Mouse (Mus musculus) left cerebral cortex, postnatal 25 days (tissue): ENCODE data around the gene Ralgps2. TPM values are rescaled to one million over a fixed set of nuclear protein-coding genes. Genes with fewer than 3 reads are reported as not detected.
A peak's percentile ranks its signal among the peaks of the same experiment; 100 is the strongest.

Experiments
- DNase-seq, 2 experiments: peaks; one replicate each; pipeline ENCODE4 v3.0.0; 2022; ENCODE audit warnings: low spot score in 2 of 2, mixed read lengths in 1 of 2
- intact Hi-C: fragments of 180-260 bp; cut with DNase I; formaldehyde crosslinking; loops from one replicate; pipeline ENCODE4 v1.15.1; 2025
- total RNA-seq, 2 experiments: library from RNA; stranded (reverse); gene quantifications; 2 replicates each; pipeline ENCODE4 v1.2.3; 2021

Ralgps2 gene
- total RNA-seq, 2 experiments from 2014 or later = 38.4 to 46.2 TPM

DNA sequence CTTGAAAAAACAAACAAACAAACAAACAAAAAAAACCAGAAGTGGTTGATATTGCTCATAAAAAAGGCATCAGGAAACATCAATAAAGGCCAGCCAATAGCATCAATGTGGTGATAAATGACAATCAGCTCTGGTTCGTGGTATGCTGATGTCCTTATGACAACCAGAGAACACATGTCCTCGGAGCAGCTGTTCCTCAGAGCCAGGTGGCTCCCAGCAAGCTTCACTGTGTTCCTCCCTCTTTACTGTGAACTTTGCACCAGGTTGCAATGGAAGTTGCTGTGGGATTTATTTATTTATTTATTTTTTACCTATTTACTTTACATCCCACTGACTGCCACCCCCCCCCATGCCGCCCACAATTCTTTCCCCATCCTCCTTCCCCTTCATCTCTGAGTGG is 17.9 kb upstream of the Ralgps2 start:
- intact Hi-C loops = no loop called here
- DNase-seq = no peak

DNA sequence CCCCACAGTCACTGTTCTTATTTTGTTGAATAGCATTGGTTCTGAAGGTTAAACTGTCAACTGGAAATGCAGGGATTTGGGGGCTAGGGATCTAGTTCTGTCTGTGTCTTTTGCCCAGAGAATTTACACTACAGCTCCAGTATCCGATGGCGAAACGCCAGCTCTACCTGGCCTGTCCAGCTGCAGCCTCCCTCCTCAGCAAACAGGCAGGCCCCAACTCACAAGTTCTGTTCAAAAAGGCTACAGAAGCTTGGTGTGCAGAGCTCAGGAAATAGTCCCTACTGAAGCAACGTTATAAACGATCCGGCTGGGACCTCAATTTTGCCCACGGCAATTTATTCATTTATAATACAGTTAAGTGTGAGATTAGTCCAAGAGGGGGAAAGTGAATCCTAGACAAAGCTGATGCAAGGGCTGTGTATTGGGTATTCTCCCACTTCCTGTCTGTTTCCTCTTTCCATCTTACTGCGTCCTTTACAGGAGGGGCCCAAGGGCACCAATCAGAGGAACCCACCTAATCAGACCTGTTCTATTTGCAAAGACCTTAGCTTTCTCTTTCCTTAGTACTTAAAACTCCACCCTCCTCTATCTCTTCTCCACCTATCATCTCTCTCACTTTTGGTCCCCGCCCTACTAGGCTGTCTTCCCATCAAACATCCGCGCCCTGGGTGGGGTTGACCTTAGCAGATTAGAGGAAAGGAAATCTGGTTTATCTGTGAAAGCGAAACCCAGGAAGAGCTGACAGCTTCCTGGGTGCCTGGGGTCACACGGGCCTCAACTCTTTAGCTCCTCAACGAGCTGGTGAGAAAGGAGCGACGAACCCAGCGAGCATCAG is 16.7 kb upstream of the Ralgps2 start:
- intact Hi-C loops = no loop called here
- no peak for DNase-seq

DNA sequence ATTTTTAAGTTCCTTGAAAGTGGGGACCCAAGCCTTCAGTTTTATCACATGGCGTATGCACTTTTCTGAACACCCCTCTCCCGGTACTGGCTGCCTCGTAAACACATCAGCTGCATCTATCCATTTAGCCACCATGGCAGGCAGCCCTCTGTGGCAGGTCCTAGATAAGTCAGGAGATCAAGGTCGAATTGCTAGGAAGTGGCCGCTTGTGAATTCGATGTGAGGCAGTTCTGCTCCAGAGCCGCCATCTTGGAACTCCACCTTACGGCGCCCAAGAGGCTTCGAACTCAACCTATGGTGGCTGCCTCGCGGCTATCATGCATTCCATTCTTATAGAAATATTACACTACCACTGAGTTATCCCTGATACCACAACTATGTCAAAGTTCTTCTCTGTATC is 14.8 kb upstream of the Ralgps2 start:
- intact Hi-C loops = no loop called here
- no peak for DNase-seq

DNA sequence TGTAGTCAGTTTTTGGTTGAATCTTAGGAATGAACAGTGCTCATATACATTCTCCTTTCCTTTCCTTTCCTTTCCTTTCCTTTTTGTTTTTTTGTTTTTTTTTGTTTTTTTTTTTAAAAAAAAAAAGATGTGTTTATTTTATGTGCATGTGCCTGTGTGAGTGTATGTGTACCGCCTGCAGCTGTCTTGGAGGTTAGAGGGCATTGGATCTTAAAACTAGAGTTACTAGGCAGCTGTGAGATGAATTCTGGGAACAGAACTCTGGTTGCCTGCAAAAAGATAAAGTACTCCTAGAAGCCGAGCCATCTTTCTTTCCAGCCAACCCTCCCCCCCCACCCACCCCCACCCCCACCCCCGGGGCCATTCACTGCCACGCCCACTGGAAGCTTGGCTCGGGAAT is 10.9 kb upstream of the Ralgps2 start:
- no peak for DNase-seq
- intact Hi-C loops = no loop called here

DNA sequence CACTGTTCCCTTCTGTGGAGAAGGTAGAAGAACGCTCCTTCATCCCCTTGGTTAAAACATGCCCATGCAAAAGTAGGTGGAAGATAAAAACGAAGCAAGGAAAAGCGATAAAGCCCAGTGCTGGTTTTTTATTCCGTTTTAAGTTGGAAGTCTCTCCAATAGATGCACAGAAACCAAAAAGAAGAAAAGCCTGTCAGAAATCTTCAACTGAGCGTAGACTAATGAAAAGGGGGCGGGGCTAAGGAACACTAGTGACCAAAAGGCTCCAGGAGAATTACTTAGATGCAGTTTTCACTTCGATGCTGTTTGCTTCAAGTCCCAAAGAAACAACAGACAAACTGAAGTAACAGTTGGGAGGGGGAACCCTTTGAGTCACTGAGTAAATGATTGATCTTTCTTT is 1.2 kb upstream of the Ralgps2 start:
- DNase-seq = no peak
- intact Hi-C loops = no loop called here

DNA sequence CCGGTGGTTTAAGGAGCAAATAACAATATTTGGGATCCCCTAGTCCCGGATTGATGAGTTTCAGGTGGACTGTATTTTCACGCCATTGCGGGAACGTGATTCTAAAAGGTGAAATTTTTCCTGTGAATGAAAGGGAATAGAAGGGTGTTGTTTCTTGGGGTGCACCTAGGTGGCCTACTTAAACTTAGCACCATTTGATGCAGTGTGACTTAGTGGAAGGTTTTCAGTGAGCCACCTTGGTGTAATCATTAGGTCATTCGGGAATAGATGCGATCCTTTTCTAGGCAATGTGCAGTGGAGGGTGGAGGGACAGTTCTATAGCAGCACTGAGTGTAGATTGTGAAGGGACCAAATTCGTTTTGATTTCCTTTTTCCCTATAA is 706 bp upstream of the Ralgps2 start:
- DNase-seq = peak in 1 of 2 experiments; percentile 46
- intact Hi-C loops = no loop called here

DNA sequence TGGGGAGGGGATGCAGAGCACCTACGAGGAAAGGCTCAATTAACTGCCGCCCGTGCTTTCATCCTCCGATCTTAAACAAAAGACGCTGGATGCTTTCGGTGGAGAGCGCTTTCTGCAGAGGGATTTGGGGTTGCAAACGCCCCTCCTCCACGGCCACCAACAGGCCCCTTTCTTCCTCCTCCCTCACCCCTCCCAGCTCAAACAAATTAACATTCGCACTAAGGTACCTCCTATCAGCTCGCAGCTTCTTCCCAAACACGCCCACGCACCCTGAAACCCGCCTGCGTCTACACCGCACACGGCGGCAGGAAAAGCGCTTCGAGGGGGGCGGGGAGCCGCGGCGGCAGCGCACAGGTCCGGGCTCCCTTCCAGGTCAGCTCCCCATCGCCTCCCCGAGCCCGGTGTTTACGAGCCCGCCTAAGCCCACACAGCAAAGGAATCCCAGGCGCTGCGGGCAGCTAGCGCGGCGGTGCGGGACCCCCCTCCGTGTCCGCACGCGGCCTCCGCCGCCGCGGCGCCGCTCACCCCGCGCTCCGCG is 652 bp downstream of the Ralgps2 start:
- DNase-seq = peak; percentile 79 to 84
- intact Hi-C loops = loop anchor here (5.0 kb wide), 2 partner anchors 59 to 139 kb away; no protein-coding TSS in a partner anchor

DNA sequence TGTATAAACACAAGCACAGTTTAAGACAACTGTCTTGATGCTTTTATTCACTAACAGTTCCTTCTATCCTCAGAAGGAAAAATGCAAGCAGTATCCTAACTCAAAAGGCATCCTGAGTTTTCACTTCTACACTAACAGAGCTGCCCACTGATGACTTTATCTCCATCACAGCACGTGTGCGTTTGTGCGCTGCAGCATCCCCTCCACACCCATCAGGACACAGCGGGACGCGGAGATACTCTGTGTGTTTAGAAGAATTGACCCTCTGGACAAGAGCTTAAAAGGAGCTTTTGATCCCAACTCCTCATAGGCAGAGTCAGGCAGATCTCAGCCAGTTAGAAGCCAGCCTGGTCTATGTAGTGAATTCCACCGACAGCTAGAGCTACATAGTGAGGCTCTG is 2.0 kb downstream of the Ralgps2 start:
- no peak for DNase-seq
- intact Hi-C loops = loop anchor here (5.0 kb wide), 2 partner anchors 60 to 140 kb away; no protein-coding TSS in a partner anchor

DNA sequence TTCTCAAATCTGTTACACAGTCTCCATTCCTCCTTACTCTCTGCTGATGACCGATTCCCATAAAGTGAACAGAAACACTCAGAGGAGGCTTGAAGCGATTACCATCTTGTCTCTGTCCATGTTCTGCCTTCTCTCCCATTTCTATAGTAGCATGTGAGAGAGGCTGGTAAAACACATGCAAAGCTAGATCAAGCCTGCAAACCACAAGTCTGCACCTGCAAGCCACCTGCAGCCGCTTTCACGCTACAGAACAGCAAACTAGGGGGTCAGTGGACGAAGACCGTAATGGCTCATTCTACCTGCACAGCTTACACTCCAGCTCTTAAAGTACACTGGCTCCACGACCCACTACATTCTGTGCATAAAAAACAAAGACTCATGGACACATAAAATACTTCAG is 5.7 kb downstream of the Ralgps2 start:
- intact Hi-C loops = no loop called here

DNA sequence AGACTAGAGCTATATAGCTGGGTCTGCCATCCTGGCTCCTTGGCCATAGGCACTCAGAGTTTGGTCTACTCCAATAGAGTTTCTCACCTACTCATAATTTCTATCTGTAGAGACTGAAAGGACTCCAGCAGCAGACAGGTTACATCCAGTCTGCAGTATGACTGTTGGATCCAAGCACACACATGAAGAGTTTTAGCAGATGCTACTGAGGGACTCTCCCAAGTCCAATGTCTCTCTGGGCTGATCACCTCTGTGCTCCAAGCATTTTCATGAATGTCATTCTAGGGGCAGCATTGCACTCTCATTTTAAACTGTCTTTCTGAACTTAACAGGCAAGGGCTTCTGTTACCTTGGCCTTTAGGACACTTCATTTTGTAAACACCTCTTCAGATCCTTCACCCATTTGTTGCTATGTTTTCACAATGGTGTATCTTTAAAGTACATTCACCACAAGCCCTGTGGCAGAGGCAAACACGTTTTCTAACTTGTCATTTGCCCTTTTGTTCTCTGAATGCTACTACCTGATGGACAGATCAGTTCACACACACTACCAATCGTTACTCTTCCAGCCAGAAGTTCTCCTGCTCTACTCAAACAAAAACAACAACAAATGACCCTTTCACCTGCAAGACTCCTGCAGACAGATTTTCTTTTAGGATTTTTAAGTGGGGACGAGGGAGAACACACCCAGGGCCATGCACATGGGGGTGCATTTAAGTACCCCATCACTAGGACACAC is 7.2 kb downstream of the Ralgps2 start:
- no peak for DNase-seq
- intact Hi-C loops = no loop called here

More for the DNA sequence above, 5.7 kb downstream of the Ralgps2 start:
- DNase-seq = no peak

DNA sequence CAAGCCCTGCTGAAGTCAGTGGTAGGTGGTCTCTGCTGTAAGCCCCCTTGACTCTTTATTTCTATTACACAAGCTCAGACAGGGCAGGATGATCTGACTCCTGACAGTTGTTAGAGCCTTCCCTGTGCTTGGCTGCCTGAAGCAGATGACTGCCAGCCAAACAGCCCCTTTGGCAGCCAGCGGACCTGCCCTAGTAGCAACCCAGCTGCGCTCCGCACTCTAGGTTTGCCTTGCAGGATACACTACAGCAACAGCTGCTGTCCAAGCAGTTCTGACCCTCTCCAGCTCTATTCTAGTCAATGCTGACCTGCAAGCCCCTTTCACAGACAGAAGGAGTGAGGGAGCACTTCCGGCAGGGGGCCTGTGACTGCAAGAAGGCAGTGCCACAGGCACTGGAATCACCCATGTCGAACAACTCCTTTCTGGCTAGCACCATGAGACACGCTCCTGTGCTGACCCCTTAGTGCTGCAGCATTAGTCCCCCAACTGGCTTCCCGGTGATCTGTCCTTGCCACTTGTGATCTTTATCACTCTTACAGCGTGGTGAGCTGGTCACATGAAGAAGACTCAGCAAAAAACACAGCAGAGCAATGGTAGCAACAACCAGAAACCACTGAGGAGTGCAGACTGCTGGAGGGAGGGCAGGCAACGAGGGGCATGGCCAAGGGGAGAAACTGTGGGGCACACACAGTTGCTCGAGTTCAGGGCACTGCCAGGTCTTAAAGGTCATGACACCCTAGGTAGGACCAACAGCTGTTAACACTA is 8.1 kb downstream of the Ralgps2 start:
- no peak for DNase-seq
- intact Hi-C loops = no loop called here

DNA sequence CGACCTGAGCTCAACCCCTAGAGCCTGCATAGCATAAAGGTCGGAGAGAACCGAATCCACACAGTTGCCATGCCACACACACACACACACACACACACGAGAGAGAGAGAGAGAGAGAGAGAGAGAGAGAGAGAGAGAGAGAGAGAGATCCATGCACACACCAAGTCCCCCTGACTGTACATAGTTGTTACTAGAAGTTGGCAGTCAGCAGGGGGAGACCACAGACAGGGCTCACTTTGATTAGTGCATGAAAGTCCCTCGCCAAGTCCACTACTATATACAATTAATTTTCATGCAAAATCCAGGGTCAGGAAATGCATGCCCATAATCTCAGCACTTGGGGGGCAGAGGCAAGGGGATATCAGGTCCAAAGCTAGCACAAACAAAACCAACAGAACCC is 9.2 kb downstream of the Ralgps2 start:
- intact Hi-C loops = no loop called here
- DNase-seq = no peak

DNA sequence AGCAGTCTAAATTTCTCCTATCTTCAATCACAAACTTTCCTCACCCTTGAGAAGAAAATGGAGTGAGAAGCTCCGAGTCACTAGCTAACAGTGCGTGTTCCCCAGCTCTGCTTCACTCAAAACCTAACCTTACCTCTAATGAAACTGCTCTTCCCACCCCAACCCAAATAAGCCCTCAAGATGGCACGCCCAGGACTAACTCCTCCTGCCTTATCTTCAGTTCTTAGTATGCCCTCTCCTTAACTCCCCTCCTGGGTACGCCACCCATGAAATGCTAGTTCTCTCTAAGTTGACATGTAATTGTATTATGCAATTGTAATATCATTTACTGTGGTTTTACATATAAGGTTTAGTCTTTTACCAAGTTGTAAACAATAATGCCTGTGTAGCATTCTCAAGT is 11.2 kb downstream of the Ralgps2 start:
- DNase-seq = no peak
- intact Hi-C loops = no loop called here

DNA sequence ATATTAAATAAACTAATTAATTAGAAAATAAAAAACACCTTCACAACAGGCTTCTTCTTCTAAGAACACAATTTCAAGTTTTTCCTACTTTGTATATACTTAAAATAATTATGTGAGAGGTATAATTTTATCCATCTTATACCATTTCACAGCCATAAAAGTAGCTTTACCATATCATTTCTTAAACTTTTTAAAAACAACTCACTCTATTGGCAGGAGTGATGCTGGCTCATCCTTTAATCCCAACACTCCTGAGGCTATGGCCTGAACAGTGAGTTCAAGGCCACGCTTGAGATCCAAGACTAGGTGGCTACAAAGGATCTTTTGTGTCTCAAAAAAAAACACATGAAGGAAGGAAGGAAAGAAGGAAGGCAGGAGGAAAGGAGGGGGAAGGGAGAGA is 15.9 kb downstream of the Ralgps2 start:
- intact Hi-C loops = no loop called here

DNA sequence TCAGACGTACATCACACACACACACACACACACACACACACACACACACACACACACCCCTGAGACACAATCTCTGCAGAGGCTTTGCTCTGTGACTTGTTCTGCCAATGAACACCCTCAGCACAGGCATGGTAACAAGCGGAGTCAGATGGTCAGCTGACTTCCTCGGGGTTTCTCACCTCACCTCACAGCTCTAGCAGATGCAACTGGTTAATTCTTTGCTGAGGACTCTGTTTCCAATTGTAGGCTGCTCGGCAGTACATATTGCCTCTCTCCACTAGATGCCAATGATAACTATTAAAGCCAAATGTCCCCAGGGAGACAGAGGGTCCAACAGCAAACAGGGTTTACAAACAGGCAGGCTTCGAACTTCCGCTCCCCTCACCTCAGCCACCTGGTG is 16.5 kb downstream of the Ralgps2 start:
- intact Hi-C loops = no loop called here
- no peak for DNase-seq

More for the DNA sequence above, 15.9 kb downstream of the Ralgps2 start:
- DNase-seq = no peak

DNA sequence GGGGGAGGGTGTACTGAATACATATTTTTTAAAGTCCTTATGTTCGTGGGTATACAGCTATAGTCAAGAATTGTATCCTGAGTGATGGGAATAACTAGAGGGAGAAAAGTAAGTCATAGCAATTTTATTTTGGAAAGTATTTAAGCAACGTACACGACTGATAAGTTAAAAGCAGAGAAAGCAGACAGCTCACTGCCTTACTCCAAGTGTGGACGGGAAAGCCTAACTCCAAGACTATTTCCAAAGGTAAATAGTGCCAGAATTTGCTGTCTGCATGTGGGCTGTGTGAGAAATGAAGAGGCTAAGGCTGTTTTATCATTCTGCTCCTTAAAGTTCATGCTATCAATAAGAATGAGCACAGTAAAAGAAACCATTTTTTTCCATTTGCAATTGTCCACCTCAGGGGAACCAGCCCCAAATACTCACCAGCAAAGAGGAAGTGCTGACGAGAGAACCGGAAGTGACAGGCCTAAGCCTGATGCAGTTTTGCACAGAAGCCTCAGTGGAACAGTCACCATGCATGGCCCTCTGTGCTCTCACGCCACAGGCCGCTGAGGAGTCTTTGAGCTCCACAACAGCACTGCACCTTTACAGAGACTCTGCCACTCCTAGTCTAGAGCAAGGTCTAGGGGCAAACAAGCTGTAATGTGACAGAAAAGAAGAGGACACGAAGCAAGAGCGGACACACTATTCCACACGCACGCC is 18.0 kb downstream of the Ralgps2 start:
- DNase-seq = peak; percentile 18 to 28
- intact Hi-C loops = no loop called here

DNA sequence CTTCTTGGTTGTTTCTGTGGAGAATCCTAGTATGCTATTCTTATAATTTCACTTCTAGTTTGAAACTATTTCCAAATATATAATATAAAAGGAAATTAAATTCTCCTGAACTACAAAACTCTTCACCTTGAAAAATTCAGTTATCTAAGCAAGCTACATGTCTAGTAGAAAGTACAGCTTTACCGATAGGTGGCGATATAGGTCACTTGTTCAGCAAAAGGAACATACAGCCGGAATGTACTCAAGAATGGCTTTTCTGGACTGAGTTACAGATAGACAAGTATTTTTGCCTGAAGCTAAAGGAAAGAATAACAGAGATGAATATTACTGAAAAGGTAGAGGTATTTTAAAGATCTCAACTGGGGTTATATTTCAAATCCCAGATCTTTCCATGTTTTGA is 22.0 kb downstream of the Ralgps2 start:
- DNase-seq = peak; percentile 45 to 74
- intact Hi-C loops = loop anchor here (1.0 to 10.0 kb wide), 3 partner anchors 160 to 617 kb away; no protein-coding TSS in a partner anchor

DNA sequence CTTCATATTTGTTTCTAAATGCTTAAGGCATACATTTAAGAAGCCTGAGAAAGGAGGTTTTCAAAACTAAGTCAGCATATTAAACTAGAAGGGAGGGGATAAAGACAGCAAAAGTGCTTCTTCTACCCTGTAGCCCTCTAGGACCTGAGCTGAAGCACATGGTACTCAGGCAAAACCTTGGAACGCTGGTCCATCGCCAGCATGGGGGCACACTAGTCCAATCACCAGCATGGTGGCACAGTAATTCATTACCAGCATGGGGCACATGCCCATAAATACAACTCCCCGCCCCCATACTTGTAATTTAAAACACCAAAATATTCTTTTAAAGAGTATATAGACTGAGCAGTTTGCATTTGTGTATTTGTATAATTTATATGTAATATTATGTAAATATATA is 23.1 kb downstream of the Ralgps2 start:
- no peak for DNase-seq
- intact Hi-C loops = loop anchor here (10.0 kb wide), 2 partner anchors 368 to 618 kb away; no protein-coding TSS in a partner anchor

DNA sequence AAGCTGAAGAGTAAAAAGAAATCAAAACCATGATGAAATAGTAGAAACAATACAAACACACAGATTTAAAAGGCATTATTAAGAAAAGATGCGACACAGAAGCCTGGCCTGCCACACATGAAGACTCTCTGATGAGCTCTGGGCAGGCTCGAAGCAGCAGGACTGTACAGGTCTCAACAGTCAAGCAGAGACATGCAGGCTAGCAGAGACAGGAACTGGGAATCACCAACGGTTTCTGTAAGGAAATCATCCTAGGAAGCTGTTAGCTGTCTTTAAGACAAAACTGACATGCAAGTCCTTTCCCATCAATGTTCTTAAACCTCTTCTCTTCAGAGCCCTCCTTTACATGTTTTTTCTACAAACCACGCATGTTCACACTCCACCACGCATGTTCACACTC is 24.5 kb downstream of the Ralgps2 start:
- DNase-seq = no peak
- intact Hi-C loops = loop anchor here (10.0 kb wide), 2 partner anchors 370 to 620 kb away; no protein-coding TSS in a partner anchor
